Mouse (Mus musculus) B cell, adult 67 days (primary cell): ENCODE data around the gene Tcf20. TPM values are rescaled to one million over a fixed set of nuclear protein-coding genes. Genes with fewer than 3 reads are reported as not detected.

Experiments used
- total RNA-seq, 2 experiments: library from RNA; stranded (reverse); gene quantifications; 4 replicates each; pipeline ENCODE4 v1.2.4; 2023

The Tcf20 gene
- 100 to 1,000 TPM; 142 to 146 TPM for total RNA-seq

DNA sequence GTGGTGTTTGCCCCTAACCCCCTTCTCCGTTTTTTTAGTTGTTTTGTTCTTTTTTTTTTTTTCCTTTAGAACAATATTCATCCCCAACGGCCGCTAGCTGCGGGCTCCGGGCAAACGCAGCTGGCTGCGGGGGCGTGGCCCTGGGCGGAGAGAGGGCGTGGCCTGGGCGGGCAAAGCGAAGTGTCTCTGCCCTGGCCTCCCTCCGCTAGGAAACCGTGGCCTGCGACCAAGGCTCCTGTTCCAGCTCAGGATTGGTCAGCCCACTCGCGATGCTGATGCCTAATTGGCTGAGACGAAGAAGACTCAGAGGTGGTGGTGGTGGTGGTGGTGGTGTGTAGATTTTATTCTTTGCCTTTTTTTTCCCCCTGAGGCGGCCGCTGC lies at the start of gene Tcf20:
Gene Tcf20, minus strand, starts transcription at position 141 of the 381 bp plus-strand sequence.

DNA sequence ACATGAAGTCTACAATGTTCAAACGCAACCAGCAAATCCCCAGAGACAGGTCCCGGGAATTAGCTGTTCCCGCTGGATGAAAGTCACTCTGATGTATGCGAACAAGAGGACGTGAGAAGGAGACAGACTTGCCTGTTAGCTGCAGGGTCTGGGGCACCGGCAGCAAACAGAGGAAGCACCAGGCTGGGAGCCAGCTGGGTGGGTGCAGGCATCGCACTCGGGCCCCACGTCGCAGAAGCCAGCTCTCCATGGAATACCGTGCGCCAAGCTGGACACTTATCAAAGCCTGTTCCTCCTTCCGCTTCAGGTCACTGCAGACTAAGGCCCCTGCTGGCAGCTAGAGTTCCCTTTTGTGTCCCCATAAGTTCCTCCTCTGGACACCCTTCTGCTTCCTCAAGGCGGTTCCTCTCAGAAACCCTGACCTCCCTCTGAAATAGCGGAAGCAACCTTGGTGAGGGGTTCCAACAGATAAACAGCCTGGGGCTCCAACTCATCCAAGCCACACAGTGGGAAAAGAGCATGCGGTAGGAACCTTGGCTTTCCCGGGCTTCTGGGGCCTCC lies 45.4 kb upstream of the Tcf20 start, which contains the start of gene Nfam1:
Gene Nfam1, minus strand, starts transcription at position 326 of the 561 bp plus-strand sequence.

DNA sequence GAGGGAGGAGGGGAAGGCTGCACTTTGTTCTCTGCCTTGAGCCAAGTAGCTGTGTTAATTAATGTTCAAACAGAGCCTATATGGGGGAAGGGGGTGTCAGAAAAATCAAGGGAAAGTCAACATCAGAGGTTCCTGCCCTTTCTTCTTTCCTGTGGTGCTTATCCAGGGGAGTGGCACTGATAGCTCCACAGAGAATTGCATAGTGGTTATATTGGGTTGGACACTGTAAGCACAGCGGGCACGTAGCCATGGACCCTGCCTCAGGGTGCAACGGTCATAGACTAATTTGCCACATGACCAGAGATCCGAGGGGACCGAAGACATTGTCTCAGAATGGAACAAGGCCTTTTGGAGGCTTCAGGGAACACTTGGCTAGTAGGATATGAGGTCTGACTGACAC lies 193.4 kb downstream of the Tcf20 start, which contains the start of gene Cyp2d26:
Gene Cyp2d26, minus strand, starts transcription at position 18 of the 400 bp plus-strand sequence.

DNA sequence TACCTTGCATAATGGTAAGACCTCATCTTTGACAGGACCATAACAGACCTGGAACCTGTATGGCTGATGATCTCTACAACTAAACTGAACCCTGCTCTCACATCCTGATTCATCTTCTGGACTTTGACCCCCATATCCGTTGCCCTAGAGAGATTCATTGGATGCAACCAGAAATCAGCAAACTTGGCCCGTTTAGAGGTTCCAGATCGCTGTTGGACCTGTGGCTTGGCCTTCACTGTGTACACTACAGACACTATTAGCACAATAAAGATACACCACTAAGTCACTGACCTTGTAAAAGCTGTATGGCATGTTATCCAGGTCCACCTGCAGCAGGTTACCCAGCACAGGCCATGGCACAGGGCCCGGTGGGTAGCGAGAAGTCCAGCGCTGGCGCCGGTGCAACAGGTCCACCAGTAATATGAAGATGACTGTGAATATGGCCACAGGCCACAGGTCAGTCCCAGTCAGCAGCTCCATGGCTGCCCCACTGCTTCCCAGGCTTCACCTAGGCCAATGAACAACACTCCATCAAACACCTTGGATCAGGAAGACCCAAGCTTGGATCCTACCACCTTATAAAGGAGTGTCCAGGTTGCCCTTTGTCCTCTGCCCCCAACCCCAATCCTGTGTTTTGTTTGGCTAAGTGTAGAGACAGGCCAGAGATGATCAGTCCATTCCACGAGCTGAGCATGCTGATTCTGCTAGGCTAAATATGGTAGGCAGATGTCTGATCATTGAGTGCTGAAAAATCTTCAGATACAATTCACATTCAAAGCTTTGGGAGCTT lies 223.8 kb downstream of the Tcf20 start, which contains the start of gene Cyp2d40:
Gene Cyp2d40, minus strand, starts transcription at position 553 of the 790 bp plus-strand sequence.

Other genes starting within 250 kb of the Tcf20 start
- gene Cyp2d40, start 223.7 kb downstream of the Tcf20 start, total RNA-seq: not detected
- 1 to 10 TPM in 1 of 2 experiments, under 1 TPM in 1; 0.41 to 2.0 TPM for gene Cyp2d26, start 193.6 kb downstream of the Tcf20 start, total RNA-seq
- 10 to 100 TPM; 35.7 to 41.6 TPM for gene Nfam1, start 45.4 kb upstream of the Tcf20 start, total RNA-seq
- gene Serhl, start 101.6 kb upstream of the Tcf20 start, total RNA-seq: 10 to 100 TPM; 23.2 to 25.5 TPM
- 10 to 100 TPM; 85.0 to 87.1 TPM for gene Rrp7a, start 134.9 kb upstream of the Tcf20 start, total RNA-seq
- gene Poldip3, start 161.5 kb upstream of the Tcf20 start, total RNA-seq: 100 to 1,000 TPM; 166 to 180 TPM
- gene Cyb5r3, start 184.7 kb upstream of the Tcf20 start, total RNA-seq: 10 to 100 TPM; 68.4 to 73.1 TPM